Mouse (Mus musculus) C2C12 (cell line): ENCODE results near the gene Fbln5. TPM values are rescaled to one million over a fixed set of nuclear protein-coding genes. Genes with fewer than 3 reads are reported as not detected.

ENCODE experiments used
- H3K27me3 ChIP-seq: one replicate; pipeline ENCODE4 v1.6.1; 2011; ENCODE audit not compliant: control insufficient read depth, insufficient read depth, insufficient read length
- H3K36me3 ChIP-seq: one replicate; pipeline ENCODE4 v1.6.1; 2011; ENCODE audit not compliant: control insufficient read depth, insufficient read depth
- H3K4me3 ChIP-seq: one replicate; pipeline ENCODE4 v1.5.1; 2011; ENCODE audit warnings: mild to moderate bottlenecking, control low read depth; ENCODE audit not compliant: poor library complexity, insufficient read depth, severe bottlenecking
- H3K79me2 ChIP-seq: one replicate; pipeline ENCODE4 v1.6.1; 2011; ENCODE audit not compliant: control insufficient read depth, insufficient read depth
- H3K79me3 ChIP-seq: one replicate; pipeline ENCODE4 v1.6.1; 2011; ENCODE audit warnings: low read depth, control low read depth
- H3ac ChIP-seq: one replicate; pipeline ENCODE3; 2011; ENCODE audit warnings: low read depth; ENCODE audit not compliant: control insufficient read depth, insufficient read length
- CEBPB ChIP-seq: IDR thresholded peaks from one replicate; pipeline ENCODE4 v1.6.1; 2011; ENCODE audit warnings: low read depth, mild to moderate bottlenecking, control low read depth, moderate library complexity
- CTCF ChIP-seq: IDR thresholded peaks from one replicate; pipeline ENCODE4 v1.5.1; 2011; ENCODE audit not compliant: control insufficient read depth, insufficient read depth, insufficient read length
- FOSL1 ChIP-seq: IDR thresholded peaks from one replicate; pipeline ENCODE4 v1.8.0; 2011; ENCODE audit warnings: mild to moderate bottlenecking, low read length; ENCODE audit not compliant: poor library complexity, insufficient read depth, severe bottlenecking
- MAX ChIP-seq: IDR thresholded peaks from one replicate; pipeline ENCODE4 v1.6.1; 2011; ENCODE audit warnings: mild to moderate bottlenecking, control low read depth
- MYOD1 ChIP-seq: IDR thresholded peaks from one replicate; pipeline ENCODE4 v1.6.1; 2011; ENCODE audit warnings: low read depth; ENCODE audit not compliant: control insufficient read depth, insufficient read length
- MYOG ChIP-seq: IDR thresholded peaks from one replicate; pipeline ENCODE4 v1.6.1; 2011; ENCODE audit not compliant: control insufficient read depth, insufficient read length; ENCODE audit errors: extremely low read depth
- USF1 ChIP-seq: IDR thresholded peaks from one replicate; pipeline ENCODE4 v1.6.1; 2011; ENCODE audit warnings: low read depth, mild to moderate bottlenecking, control low read depth, moderate library complexity
- polyA plus RNA-seq: library from polyadenylated mRNA; unstranded; fragments of >200 nt; fragmentation: generic; extraction: Trizol; gene quantifications from one replicate; pipeline ENCODE4 v1.2.1, GENCODE M21; 2012; ENCODE audit warnings: missing spikeins

Gene Fbln5
- polyA plus RNA-seq, 1 experiment = 4.8 TPM

DNA sequence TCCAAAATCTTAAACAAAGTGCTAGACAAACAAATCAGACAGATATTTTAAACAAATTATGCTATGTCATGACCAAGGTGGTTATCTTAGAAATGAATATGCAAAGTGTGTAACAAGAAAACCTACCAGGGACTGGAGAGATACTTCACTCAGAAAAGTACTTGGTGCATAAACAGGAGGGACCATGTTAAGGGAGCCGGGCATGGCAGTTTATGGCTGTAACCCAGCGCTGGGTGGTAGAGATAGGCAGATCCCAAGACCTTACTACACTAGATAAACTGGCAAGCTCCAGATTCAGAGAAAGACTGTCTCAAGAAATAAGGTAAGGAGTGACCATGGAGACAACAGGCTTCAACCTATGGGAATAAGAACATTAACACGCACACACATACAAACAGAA is 29.1 kb downstream of the Fbln5 start:
- TF ChIP-seq CTCF (no peak), MYOD1 (no peak), USF1 (no peak), FOSL1 (no peak), CEBPB (no peak)
- Histone ChIP-seq H3K27me3 (no peaks in the 10 kb centered on the region), H3K79me2 (no peaks in the 10 kb centered on the region), H3ac (no peak overlapping the region), H3K79me3 (no peaks in the 10 kb centered on the region), H3K4me3 (no peak overlapping the region), H3K36me3 (no peaks in the 10 kb centered on the region)

DNA sequence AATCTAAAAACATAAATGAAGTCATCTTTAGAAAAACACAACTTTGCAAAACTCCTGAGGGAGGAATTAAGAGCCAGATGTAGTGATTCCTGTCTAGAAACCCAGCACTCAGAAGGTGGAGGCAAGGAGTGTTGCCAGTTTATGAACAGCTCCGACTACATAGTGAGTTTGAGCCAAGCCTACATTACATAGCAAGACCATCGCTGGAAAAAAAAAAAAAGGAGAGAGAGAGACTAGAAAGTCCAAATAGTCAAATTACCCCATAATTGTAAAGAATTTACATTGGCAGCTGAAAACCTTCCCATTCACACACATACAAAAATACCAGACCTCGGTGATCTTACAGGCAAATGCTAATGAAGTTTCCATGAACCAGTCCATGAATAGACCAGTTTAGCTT is 29.6 kb downstream of the Fbln5 start:
- H3K36me3 ChIP-seq = no peaks in the 10 kb centered on the region
- TF ChIP-seq CTCF (no peak), MYOG (no peak), USF1 (no peak), MAX (no peak), FOSL1 (no peak), MYOD1 (no peak), CEBPB (no peak)
- no peaks in the 10 kb centered on the region for H3K79me3 ChIP-seq
- no peaks in the 10 kb centered on the region for H3K79me2 ChIP-seq
- no peak overlapping the region for H3ac ChIP-seq
- no peak overlapping the region for H3K4me3 ChIP-seq
- no peaks in the 10 kb centered on the region for H3K27me3 ChIP-seq

DNA sequence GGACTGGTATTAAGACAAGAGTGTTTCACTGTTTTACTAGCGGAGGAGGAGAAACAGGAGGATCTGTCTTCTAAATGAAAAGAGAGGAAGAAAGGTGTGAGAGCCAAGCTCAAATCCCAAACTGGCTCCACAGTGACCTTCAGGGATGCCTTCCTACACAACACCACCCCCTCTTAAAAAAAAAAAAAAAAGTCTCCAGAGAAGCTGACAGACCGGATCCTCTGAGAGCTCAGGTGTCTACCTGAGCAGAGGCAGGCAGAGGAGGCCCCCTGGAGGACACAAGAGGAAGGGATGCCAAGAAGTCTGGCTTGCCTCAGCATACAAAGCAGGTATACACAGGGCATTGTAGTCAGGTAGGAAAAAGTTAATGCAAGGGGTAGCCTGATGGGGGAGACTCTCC is 36.1 kb downstream of the Fbln5 start:
- Histone ChIP-seq H3K79me3 (no peaks in the 10 kb centered on the region), H3K36me3 (no peaks in the 10 kb centered on the region), H3ac (no peak overlapping the region), H3K4me3 (no peak overlapping the region), H3K79me2 (no peaks in the 10 kb centered on the region), H3K27me3 (no peaks in the 10 kb centered on the region)
- no peak for TF ChIP-seq USF1
- no peak for TF ChIP-seq CTCF
- TF ChIP-seq MYOD1 = no peak
- no peak for TF ChIP-seq MAX
- TF ChIP-seq CEBPB = no peak
- TF ChIP-seq FOSL1 = no peak
- no peak for TF ChIP-seq MYOG

- Histone ChIP-seq H3K79me3 (no peaks in the 10 kb centered on the region), H3K4me3 (no peak overlapping the region), H3K27me3 (no peaks in the 10 kb centered on the region), H3K79me2 (no peaks in the 10 kb centered on the region), H3K36me3 (no peaks in the 10 kb centered on the region), H3ac (no peak overlapping the region)
- TF ChIP-seq MYOG (no peak), USF1 (no peak)
Measured at GRCm38 (mm10) chr12:101780915-101781314, 37.9 kb downstream of the Fbln5 start.

DNA sequence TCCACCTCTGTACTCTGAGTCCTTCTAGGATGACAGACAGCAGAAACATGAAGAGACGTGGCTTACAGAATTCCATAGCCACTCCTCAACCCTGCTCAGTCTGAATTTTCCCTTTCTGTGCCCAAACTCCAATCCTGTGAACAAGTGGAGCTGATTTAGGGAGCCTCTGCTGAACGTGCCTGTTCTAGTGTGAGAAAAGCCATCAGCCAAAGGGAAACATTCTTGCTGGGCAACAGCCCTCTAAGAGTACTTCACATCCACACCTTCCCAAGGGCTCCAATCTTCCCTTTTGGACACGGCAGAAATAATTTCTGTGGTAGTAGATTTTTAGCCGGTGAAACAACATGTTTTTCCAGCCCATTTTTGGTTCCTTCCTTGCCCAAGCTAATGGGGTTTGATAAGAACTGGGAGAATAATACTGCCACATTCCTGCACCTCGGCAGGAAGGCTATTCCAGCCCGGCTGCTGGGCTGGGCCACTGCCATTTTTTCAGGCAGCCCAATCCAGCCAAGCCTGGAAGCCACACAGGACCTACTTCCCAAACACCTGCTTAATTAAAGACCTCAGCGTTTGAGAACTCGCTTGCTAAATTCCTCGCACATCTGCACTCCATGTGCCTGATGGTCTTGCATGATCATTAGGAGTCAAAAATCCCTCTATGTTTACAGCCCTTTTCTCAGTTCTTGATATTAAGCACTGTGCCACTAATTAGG is 41.1 kb downstream of the Fbln5 start:
- Histone ChIP-seq H3K79me3 (no peaks in the 10 kb centered on the region), H3K27me3 (no peaks in the 10 kb centered on the region), H3K79me2 (no peaks in the 10 kb centered on the region), H3K4me3 (no peak overlapping the region), H3ac (no peak overlapping the region), H3K36me3 (no peaks in the 10 kb centered on the region)
- TF ChIP-seq USF1 (no peak), MAX (no peak), CEBPB (no peak), FOSL1 (no peak), MYOD1 (no peak), MYOG (no peak), CTCF (no peak)

DNA sequence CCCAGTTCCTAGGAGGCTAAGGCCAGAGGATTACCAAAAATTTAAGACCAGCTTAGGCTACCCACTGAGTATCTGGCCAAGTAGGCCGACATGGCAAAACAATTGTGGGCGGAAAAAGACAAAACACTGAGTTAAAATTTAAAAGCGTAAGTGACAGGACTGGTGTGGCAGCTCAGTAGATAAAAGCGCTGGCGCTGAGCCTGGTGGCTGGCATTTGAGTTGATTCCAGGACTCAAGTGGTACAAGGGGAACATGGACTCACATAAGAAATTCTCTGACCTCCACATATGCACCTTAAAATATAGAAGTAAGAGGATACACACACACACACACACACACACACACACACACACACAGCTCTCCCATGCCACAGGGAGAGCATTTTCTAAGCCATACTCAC is 42.5 kb downstream of the Fbln5 start:
- TF ChIP-seq USF1 (no peak), MYOG (no peak), CTCF (no peak), FOSL1 (no peak), MAX (no peak), CEBPB (no peak), MYOD1 (no peak)
- no peaks in the 10 kb centered on the region for H3K36me3 ChIP-seq
- no peaks in the 10 kb centered on the region for H3K79me2 ChIP-seq
- no peak overlapping the region for H3ac ChIP-seq
- no peaks in the 10 kb centered on the region for H3K27me3 ChIP-seq
- H3K79me3 ChIP-seq = no peaks in the 10 kb centered on the region
- no peak overlapping the region for H3K4me3 ChIP-seq
